Mouse (Mus musculus): ENCODE data around the gene Clip1.
A peak's percentile ranks its signal among the peaks of the same experiment; 100 is the strongest.
"Not testable (repeated sequence)": the region's sequence is repeated elsewhere in the genome, so short reads cannot be mapped to it uniquely, and the experiment has no call there.

The Clip1 gene

DNA sequence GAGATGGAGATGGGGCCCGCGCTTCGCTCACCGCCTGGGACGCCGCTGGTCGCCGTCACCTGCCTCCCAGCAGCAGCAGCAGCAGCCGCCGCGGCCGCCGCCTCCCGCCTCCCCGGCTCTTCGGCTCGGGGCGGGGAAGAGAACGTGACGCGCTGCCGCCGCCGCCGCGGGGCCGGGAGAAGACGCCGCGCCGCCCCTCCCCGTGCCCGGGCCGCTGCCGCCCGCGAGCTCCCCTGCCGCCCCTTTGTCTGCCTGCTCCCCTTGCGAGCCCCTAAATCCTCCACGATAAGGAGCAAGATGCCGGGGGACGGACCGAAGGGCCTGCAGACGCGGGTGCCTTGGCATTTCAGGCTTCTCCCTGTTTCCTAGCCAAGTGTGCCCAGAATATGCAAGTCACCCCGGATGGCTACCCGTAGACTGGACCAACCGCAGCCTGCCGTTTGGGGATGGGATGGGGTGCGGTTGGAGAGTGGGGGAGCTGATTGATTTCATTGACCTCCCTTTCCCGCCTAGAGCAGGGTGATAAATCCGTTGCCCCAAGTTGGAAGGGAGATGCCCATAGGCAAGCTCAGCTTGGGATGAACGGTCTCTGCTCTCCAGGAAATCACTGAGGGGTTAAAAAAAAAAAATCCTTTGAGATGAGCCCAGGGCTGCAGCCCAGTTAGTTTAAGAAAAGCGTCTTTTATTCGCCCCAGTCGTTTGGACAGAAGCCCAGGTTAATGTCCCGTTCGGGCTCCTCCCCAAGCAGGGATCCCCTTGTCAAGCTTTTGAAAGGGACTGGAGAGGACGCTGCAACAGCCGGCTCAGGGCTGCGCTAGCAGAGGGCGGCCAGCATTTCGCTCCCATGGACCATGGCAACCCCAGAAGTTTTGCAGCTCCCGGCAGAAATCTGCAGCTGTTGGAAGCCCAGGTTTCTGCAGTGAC, at the start of gene Clip1:
TSS of gene Clip1 (minus strand) at position 398 of the 924 bp plus-strand sequence.
- DNase-seq = peak; percentile 72

DNA sequence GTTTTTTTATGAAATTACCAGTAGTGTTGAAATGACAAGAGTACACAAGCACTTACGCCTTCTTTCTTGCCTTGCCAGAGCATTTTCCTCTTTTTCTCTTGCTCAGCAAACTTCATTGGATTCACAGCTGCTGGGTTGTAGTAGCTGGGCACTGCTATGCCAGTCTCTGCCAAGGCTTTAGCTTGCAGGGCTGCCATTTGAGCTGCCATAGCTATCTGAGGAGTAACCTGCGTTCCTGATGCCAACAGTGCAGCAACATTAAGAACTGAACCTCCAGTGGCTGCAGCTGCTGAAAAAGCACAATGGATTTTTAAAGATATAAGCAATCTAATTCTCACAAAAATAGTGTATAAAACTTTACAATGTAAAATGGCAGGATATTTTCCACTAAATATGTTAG, 46.6 kb upstream of the Clip1 start:
- DNase-seq = no peak

DNA sequence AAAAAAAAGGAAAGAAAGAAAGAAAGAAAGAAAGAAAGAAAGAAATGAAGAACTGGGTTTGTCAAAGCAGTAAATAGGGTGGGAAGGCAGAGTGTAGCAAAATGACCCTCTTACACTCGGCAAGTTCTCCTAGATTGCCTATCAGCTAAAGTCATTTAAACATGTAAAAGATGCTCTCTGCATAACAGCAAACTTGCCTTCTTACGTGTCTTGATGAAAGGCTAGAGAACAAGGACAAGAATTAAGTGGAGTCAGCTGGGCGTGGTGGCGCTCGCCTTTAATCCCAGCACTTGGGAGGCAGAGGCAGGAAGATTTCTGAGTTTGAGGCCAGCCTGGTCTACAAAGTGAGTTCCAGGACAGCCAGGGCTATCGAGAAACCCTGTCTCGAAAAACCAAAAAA, 39.4 kb upstream of the Clip1 start:
- not testable (repeated sequence) for DNase-seq

DNA sequence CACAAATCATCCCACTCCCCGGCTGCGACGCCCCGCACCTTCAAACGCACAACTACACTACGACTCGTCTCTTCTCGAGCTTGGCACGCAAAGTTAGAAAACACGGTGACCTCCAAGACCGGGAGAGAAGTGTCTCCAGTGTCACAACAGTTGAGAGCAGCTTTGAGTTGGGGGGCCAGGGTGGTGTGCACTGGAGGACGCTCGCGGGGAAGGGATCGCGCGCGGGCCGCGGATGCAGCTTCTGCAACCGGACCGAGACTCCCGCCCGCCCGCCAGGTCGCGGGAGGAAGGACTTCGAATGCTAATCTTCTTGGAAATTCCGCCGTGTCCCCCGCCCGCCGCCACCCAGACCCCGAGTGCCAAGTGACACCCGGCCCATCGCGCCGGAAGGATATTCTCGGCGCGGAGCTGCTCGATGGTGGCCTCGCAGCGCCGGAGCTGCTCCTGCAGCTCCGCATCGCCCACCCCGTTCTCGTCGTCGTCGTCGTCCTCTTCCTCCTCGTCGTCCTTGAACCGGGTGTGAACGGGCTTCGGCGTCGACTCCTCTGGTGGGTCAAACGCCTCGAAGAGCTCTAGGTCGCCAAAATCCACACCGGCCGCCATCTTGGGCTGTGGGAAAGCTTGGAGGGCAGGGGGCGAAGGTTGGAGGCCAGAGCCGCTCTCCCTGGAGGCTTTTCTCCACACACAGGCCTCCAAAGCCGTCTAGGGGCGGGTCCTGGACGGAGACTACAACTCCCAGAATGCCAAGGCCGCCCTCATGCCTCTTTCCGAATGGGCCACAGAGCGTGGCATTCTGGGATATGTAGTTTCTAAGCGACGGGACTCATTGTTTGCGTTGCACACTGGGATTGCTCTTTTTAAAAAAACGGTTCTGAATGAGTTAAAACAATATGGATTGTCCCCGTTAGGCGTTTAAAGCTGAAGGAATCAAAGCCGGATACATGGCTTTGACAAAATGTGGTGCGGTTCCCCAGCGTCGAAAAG, 36.2 kb upstream of the Clip1 start, which contains the start of gene Zcchc8:
TSS of gene Zcchc8 (minus strand) at position 773 of the 984 bp plus-strand sequence.
- DNase-seq = peak; percentile 97

DNA sequence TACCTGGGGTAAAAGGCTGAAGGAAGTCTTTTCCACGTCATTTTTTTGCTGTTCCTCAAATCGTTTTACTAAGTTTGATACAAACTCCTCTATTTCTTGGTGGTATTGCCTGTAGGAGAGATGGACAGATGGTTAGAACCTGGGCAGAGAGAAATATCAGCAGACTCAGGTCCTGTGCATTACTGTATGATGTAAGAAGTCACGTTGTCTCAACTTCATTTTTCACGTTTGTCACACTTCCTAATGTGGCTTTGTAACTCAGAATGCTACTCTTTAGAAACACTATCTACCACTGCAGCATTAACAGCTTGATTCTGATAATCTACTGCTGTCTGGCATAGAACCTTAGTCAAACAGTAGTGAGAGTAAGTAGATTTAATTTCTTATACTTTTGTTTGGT, 30.2 kb upstream of the Clip1 start:
- no peak for DNase-seq

DNA sequence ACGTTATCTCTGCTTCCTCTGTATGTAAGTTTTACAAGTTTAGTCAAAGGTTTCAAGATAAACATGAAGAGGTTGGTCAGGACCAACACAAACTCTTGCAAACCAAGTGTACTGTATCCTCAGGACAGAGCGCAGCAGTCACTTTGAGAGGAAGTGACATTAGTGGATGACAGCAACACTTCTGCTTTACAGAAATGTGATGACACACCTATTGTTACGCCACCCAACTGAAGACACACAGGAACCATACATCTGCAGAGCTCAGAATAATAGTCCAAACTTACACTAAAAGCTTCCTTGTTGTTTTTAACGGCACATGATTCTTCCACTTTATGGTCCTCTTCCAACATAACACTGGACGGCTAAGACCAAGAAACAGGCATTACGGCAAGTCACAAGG, 29.4 kb upstream of the Clip1 start:
- no peak for DNase-seq

DNA sequence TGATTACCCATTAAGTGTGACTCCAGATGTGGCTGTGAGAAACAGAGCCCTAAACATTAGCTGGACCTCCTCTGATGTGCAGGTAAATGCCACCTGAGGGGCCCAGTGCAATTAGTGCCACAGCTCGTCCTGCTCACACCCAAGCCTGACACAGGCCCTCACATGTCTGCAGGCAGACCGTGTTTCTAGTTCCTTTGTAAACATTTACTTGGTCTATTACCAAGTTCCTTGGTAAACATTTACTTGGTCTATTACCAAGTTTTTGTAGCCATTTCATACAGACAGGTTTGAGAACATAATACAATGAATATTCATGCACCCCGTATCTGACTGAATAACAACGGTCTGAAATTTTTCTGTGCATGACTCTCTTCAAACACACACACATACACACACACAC, 25.2 kb upstream of the Clip1 start:
- DNase-seq = peak; percentile 40 to 63

DNA sequence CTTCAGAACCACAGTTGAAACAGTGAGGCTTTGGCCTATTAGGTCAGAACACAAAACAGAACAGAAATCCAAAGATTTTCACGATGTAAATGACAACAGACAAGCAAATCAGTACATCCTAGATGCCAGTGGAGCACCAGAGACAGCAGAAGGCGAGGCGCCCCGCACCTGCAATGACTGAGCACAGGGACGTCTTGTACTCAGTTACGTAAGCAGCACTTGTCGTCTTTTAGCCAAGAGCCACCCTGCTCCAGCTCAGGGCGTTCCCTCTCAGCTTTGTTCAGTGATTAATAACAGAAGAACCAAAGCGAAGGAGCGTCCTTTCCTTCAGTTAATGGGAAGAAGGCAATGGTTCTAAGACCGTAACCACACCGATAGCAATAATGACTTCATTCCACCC, 24.2 kb upstream of the Clip1 start:
- DNase-seq = peak; percentile 75 to 84

DNA sequence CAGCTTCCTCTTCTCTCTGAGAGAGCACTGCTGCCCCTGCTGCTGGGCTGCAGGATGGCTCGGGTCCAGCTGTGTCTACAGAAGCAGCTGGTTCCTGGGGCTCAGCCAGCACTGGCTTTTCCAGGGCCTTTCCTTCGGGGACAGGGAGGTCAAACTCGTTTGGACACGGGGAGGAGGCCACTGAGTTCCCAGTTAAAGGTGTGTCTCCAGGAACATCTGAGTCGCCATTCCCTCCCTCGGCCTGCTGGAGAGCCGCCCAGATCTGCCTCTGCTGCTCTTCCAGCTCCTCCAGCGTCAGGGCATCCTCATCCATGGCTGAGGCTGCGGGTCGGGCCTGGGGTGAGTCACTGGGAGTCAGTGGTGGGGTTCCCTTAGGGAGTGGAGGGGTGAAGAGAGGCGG, 16.2 kb upstream of the Clip1 start:
- DNase-seq = peak; percentile 73 to 82

DNA sequence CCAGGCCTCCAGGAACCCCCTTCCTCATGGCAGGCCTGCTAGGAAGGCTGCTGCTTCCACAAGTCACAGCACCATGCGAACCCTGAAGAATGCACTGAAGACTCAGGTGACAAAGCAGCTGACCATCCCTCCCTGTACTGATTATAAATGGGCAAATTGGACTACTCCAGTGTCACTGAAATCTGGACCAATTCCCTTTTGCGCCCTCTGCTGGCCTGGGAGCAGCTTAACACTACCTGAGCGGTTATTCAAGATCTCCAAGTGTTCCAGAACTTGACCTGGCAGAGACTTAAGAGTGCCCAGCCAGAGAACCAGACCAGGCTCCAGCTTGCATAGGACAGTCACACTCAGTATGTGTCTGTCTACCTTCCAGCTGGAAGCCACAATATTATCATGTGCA, 14.8 kb upstream of the Clip1 start:
- peak; percentile 74 to 86 for DNase-seq

DNA sequence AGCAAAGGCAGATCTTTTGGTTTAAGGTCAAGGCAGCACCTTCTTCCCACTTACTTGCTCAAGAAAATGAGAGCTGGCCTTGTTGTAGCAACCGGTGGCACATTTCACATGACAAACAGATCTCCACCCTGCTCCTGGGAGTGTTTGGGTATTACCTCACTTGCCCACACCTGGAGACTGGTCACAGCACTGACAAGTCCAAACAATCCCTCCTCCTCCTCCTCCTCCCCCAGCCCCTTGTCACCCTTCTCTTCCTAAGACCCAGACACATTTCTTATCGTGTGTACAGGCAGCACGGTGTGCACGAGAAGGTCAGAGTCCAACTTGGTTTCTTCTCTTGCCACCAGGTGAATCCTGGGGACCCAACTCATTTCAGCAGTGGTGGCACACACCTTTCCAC, 12.5 kb upstream of the Clip1 start:
- peak; percentile 73 to 85 for DNase-seq

DNA sequence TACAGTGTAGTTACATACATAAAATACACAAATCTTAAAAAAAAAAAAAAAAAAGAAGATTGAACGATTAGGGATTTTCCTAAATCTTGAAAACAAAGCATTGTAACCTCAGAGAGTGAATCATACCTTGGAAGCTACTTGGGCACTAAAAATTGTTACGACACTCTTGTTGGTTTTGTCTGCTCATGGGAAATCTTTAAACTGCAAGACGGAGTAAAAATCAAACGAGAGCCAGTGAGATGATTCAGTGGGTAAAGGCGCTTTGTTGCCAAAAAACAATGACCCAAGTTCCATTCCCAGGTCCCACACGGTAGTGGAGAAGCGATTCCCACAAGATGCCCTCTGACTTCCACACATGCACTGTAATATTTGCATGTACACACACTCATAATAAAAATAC, 11.8 kb upstream of the Clip1 start:
- DNase-seq = no peak

DNA sequence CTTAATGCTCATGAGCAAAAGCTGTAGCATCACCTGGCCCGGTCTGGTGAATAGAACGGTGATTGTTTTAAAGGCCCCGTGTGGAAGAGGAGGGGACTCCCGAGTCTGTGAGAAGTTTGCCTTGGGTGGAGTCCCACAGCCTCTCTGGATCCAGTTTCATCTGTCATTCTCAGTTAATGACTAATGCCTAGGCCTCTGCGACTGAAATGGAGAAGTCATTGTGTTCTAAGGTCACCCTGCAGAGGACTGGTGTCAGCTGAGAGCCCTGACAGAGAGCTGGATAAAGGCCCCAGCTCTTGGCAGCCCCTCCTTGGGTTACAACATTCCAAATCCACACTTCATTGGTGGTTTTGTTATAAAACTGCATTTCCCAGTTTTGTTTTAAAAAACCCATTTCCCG, 10.1 kb upstream of the Clip1 start:
- DNase-seq = peak; percentile 45 to 68

DNA sequence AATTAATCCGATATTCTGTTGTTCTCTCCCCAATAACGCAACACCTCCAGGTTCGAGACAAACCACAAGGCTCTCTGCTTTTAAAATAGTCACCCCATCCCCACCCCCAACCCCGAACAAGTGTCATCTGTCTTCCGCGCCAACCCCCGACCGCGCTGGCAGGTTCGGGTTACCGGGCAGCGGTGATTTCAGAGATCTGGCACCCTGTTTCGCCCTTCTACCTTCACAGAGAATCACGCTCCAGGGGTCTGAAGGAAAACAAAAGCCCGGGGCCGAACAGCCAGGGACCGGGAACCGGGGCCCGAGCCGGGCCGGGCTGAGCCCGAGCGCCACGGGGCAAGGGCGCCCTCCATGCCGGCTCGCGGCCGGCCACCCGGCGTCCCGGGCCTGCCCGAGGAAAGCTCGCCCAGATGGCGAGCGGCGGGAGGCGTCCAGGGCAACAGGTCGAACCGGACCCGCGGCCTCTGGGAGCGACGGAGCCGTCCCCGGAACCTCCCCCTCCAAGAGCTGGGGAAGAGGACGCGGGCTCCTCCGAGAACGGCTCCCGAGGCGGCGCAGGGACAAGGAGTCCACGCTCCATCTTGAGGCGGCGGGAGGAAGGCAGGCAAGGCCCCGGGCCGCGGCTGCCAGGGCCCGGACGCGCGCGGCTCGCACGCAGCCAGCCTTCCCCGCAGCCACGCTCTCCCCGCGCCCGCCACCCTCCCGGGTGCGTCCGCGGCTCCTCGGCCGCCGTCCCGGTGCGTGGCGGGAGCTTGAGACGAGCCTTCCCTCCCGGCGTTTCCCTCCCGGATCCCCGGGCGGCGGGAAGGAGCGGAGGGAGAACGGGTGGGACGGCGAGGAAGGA, 819 bp downstream of the Clip1 start:
- DNase-seq = peak; percentile 62 to 63

DNA sequence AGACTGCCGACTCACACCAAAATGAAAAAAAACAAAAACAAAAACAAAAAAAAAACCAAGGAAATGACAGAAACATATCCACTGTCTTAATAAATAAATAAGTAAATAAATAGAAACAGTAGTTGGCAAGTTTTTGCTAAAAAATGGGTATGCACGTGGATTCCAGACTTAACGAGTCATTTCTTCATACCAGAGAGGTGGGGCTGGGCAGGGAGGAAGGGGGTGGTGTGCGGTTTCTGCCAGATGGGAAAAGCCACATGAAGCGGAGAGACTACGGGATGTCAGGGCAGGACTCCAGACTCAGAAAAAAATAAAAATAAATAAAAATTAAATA, 1.4 kb downstream of the Clip1 start:
- DNase-seq = peak; percentile 54 to 60

DNA sequence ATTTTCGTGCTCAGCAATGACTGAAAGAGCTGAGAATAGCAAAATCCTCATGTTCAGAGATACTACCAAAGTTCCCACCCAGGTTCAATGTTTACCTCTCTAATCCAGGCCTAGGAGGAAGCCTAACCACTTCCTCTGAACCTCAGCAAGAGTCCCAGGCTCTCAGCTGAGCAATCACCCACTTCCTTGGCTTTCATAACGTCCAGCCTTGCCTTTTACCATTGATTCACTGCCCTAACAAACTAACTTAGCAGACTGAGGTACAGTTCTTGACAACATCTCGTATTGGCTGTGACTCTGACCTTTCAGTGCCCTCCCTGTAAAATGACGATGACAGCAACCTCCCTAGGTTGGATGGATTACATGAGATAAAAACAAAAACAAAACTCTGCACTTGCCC, 2.0 kb downstream of the Clip1 start:
- peak in 1 of 2 experiments; percentile 33 for DNase-seq

DNA sequence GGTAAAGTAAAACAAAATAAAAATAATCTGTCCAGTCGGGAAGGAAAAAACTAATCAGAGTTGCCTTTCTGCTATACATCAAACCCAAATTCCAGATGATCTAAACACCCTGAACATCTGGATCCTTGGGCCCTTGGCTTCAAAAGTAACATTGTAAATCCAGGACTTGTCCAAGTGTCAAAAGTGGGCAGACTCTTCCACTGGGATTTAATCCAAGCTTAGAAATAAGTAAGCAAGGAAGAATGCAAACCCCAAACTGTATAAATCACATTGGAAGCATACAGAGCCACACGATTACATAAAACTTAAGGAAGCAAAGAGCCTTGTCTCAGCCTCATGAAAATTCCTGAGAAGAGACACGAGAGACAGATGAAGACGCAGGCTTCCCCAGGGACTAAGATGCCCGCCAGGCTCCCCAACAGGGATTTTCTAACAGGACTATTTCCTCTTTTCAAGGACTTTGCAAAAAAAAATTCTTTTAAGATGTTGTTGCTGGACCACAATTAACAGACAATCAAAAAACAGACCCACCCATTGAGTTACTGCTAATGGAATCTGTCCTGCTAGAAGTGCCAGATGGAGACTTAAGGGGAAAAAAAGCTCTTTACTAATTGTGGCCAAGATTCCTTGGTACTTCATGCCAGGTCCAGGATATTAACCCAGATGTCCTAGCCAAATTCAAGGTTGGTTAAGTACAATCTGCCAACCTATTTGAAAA, 4.7 kb downstream of the Clip1 start:
- DNase-seq = no peak

DNA sequence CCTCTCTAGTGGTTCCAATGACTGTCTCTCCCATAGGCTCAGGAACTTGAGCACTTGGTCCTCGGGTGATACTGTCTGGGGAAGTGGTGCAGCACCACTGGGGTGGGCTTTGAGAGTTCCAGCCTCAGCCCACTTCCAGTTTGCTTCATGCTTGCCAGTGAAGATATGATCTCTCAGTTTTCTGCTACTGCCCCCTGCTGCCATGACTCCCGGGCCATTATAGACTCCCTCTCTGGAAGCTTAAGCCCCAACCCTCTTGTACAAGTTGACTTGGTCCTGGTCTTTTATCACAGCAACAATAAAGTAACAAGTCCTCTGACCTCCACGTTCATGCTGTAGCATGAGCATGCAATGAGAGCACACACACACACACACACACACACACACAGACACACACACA, 5.3 kb downstream of the Clip1 start:
- no peak for DNase-seq

DNA sequence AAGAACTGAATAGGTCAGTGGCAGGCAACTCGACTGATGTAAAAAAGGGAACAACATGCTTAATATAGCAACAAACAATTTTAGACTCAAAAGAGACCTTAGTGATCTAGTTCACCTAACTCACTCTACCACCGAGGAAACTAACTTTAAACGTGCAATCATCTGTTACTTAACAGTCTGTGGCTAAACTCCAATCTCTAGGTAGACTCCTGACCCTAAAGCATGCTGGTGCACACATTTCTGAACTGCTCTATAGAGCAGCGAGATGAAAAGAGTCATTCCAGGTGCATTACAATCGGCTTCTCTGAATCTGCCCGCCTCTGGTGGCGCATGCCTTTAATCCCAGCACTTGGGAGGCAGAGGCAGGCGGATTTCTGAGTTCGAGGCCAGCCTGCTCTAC, 8.7 kb downstream of the Clip1 start:
- DNase-seq = no peak

DNA sequence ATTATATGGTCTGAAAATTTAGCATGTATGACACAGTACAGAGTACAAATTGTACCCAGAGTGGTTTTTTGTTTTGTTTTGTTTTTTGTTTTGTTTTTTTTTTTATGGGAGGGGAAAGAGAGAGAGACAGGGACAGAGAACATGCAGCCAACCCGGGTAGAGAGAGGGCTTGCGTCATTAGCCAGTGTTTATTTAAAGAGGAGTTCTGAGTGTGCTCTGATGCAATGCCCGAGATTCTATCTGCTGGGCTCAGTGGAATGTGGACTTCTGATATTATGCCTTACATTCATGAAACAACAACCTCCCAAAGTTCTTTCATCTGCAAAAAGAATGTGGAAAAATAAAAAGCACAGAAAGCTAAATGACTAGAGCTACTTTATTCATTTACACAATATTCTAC, 9.2 kb downstream of the Clip1 start:
- DNase-seq = peak; percentile 45 to 80

DNA sequence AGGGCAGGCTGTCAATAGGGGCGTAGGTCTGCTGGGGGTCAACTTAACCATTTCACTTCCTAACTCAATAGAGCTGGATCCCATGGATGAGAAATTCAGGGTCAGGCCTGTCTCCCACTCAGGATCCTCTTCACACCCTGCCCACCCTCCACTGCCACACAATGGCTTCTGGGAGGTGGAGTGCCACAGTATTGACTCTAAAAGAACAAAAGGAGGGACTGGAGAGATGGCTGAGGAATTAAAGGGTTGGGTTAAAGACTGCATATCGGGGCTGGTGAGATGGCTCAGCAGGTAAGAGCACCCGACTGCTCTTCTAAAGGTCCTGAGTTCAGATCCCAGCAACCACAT, 13.0 kb downstream of the Clip1 start:
- no peak for DNase-seq

Measured in lung, adult 18-20 months (tissue).